Mouse (Mus musculus) kidney, adult 2 months (tissue): Measurements from ENCODE around the gene Ccnb2.

Experiments used
- CTCF ChIP-seq: fragments of 200-500 bp; conservative IDR thresholded peaks from 2 replicates; pipeline ENCODE4 v1.5.1; 2011; ENCODE audit warnings: low read depth, mild to moderate bottlenecking, control low read depth, low read length, moderate library complexity, mixed read lengths; ENCODE audit not compliant: insufficient read depth, insufficient read length
- POLR2A ChIP-seq: fragments of 200-500 bp; IDR thresholded peaks from one replicate; pipeline ENCODE4 v1.6.1; 2011; ENCODE audit warnings: low read depth, low read length, control low read depth

- TF ChIP-seq POLR2A (no peak), CTCF (no peak)
Observed at GRCm38 (mm10) chr9:70379502-70380467, 41.6 kb downstream of the Ccnb2 start.
